Comparison of ENCODE assay signal across 7 mouse cellular contexts in the genomic region with DNA sequence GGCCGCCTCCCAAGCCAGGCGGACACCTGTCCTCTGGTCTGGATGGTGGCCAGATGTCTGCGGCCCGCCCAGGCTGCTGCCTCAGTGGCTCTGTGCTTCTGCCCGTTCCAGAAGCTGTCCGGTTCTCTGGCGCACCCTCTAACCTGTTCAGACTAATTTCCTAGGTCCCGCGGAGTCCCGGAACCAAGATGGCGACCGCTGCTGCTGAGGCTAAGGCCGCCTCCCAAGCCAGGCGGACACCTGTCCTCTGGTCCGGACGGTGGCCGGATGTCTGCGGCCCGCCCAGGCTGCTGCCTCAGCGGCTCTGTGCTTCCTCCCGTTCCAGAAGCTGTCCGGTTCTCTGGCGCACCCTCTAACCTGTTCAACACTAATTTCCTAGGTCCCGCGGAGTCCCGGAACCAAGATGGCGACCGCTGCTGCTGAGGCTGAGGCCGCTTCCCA.
DNase-seq lines count a peak whose midpoint lies in the region.
"Not testable (repeated sequence)": the region's sequence is repeated elsewhere in the genome, so short reads cannot be mapped to it uniquely, and the experiment has no call there.

No protein-coding gene starts in this region.

- intact Hi-C loops in heart, postnatal 10 days (cut with DNase I); left cerebral cortex, postnatal 14 days (cut with DNase I): not testable (repeated sequence)

- DNase-seq in cerebellum, adult 11 months: peak; percentile 38
- peak; percentile 65 to 78 for DNase-seq in frontal cortex, postnatal 25 days (ENCODE audit: low spot score in 2 of 2)
- DNase-seq in heart, postnatal 10 days: peak; percentile 71 to 77
- DNase-seq in layer of hippocampus, adult 11-12 months (ENCODE audit: low spot score): peak; percentile 61
- DNase-seq in left cerebral cortex, postnatal 14 days (ENCODE audit: low spot score in 2 of 2): peak; percentile 76 to 79
- peak; percentile 75 for DNase-seq in ovary, postnatal 14 days (ENCODE audit: low spot score)
- peak; percentile 79 for DNase-seq in testis, postnatal 14 days (ENCODE audit: low spot score)

Comparison
In these comparisons a context has a peak if more than half of its experiments do, and no peak if none do; other contexts are left out.
1. Peak in every context shown above with its lines: DNase-seq.